Mouse (Mus musculus) lung, embryonic 16.5 days (tissue): ENCODE data around the gene Sgcb. TPM values are rescaled to one million over a fixed set of nuclear protein-coding genes. Genes with fewer than 3 reads are reported as not detected.

Experiments used
- ATAC-seq: fragments of 200-750 bp; cut with Nextera tagmentation; 2 replicates; pipeline ENCODE4 v1.8.0; 2017; ENCODE audit warnings: low read depth, mild to moderate bottlenecking, moderate library complexity
- H3K27ac ChIP-seq: fragments of 300-500 bp; sonication (generic); 2 replicates; pipeline ENCODE4 v1.5.1; 2014; ENCODE audit warnings: mild to moderate bottlenecking, control low read depth, low read length
- H3K27me3 ChIP-seq: fragments of 300-500 bp; sonication (generic); 2 replicates; pipeline ENCODE4 v1.6.1; 2014; ENCODE audit warnings: low read depth, low read length, mixed read lengths; ENCODE audit not compliant: control insufficient read depth, insufficient read depth
- H3K36me3 ChIP-seq: fragments of 300-500 bp; sonication (generic); 2 replicates; pipeline ENCODE4 v1.6.1; 2014; ENCODE audit warnings: low read length; ENCODE audit not compliant: control insufficient read depth, insufficient read depth
- H3K4me1 ChIP-seq: fragments of 300-500 bp; sonication (generic); replicated peaks from 2 replicates; pipeline ENCODE4 v1.6.1; 2014; ENCODE audit warnings: low read length, mixed read lengths; ENCODE audit not compliant: control insufficient read depth, insufficient read depth
- H3K4me2 ChIP-seq: fragments of 300-500 bp; sonication (generic); 2 replicates; pipeline ENCODE4 v1.6.1; 2014; ENCODE audit warnings: low read depth, low read length, control low read depth
- H3K4me3 ChIP-seq: fragments of 300-500 bp; sonication (generic); 2 replicates; pipeline ENCODE4 v1.5.1; 2014; ENCODE audit warnings: mild to moderate bottlenecking, low read length, control low read depth
- H3K9ac ChIP-seq: fragments of 300-500 bp; sonication (generic); 2 replicates; pipeline ENCODE4 v1.6.1; 2014; ENCODE audit warnings: low read length, control low read depth
- H3K9me3 ChIP-seq: fragments of 300-500 bp; sonication (generic); 2 replicates; pipeline ENCODE4 v1.6.1; 2016; ENCODE audit warnings: low read length; ENCODE audit not compliant: control insufficient read depth
- WGBS: fragments of 180-500 bp; shearing (Covaris S2); extraction: QIAGEN DNeasy Blood & Tissue Kit; methylation state at CpG from one replicate; pipeline ENCODE4 v1.1.7; 2014; 5-methylcytosine and 5-hydroxymethylcytosine counted together
- polyA plus RNA-seq: library from polyadenylated mRNA; unstranded; fragments of >200 nt; fragmentation: Nextera tagmentation; extraction: Ambion mirVana; gene quantifications from 2 replicates; pipeline ENCODE4 v1.2.1, GENCODE M21; 2015

Sgcb gene
- 33.3 and 33.7 TPM in 2 replicates for polyA plus RNA-seq

GRCm38 (mm10) chr5:73647261-73647900 lies at the start of gene Sgcb:
TSS of gene Sgcb (minus strand) at chr5:73647790.
- peak within 1 kb of the TSS; percentile 75 for H3K4me2 ChIP-seq
- peak within 1 kb of the TSS; percentile 86 for H3K4me3 ChIP-seq
- peaks cover 27% of the 10 kb centered on the region for H3K4me1 ChIP-seq
- H3K36me3 ChIP-seq, result no peaks in the 10 kb centered on the region; the same call in 1 of the 2 replicates
- H3K9me3 ChIP-seq, result no peaks in the 10 kb centered on the region
- peak; percentile 85 for ATAC-seq
- peaks cover 36% of the 10 kb centered on the region for H3K27me3 ChIP-seq
- H3K27ac ChIP-seq, result peak within 1 kb of the TSS; percentile 37; the same call in 1 of the 2 replicates
- WGBS, result under 1% methylated on average over 59 of the region's 62 CpGs
- peak within 1 kb of the TSS; percentile 79 for H3K9ac ChIP-seq

- no peak for ATAC-seq
- Histone ChIP-seq H3K4me2 (no peak overlapping the region), H3K36me3 (no peaks in the 10 kb centered on the region), H3K4me1 (no peaks in the 10 kb centered on the region), H3K9ac (no peak overlapping the region), H3K9me3 (no peaks in the 10 kb centered on the region), H3K27me3 (no peaks in the 10 kb centered on the region), H3K4me3 (no peak overlapping the region), H3K27ac (no peak overlapping the region)
- WGBS, result 84% methylated on average over 4 of the region's 4 CpGs
Observed at GRCm38 (mm10) chr5:73694254-73695015, 46.8 kb upstream of the Sgcb start.

- Histone ChIP-seq H3K9ac (no peak overlapping the region), H3K9me3 (no peaks in the 10 kb centered on the region), H3K27me3 (no peaks in the 10 kb centered on the region; the same call in 1 of the 2 replicates), H3K4me1 (no peaks in the 10 kb centered on the region), H3K4me2 (no peak overlapping the region), H3K27ac (no peak overlapping the region), H3K4me3 (no peak overlapping the region), H3K36me3 (no peaks in the 10 kb centered on the region)
- ATAC-seq, result peak; percentile 45; the same call in 1 of the 2 replicates
- WGBS, result 58% methylated on average over 1 of the region's 1 CpGs
Observed at GRCm38 (mm10) chr5:73693778-73694177, 46.2 kb upstream of the Sgcb start.

GRCm38 (mm10) chr5:73691723-73692520 lies 44.3 kb upstream of the Sgcb start:
- Histone ChIP-seq H3K9ac (no peak overlapping the region), H3K36me3 (no peaks in the 10 kb centered on the region), H3K27ac (no peak overlapping the region), H3K4me1 (no peaks in the 10 kb centered on the region), H3K27me3 (no peaks in the 10 kb centered on the region; the same call in 1 of the 2 replicates), H3K4me2 (no peak overlapping the region), H3K9me3 (no peaks in the 10 kb centered on the region), H3K4me3 (no peak overlapping the region)
- no peak for ATAC-seq
- WGBS, result 50% methylated on average over 15 of the region's 15 CpGs

- Histone ChIP-seq H3K27ac (no peak overlapping the region), H3K4me1 (no peaks in the 10 kb centered on the region), H3K9me3 (no peaks in the 10 kb centered on the region), H3K4me3 (no peak overlapping the region), H3K4me2 (no peak overlapping the region), H3K36me3 (no peaks in the 10 kb centered on the region), H3K9ac (no peak overlapping the region), H3K27me3 (no peaks in the 10 kb centered on the region; the same call in 1 of the 2 replicates)
- no peak for ATAC-seq
- 54% methylated on average over 2 of the region's 2 CpGs for WGBS
Observed at GRCm38 (mm10) chr5:73690146-73690545, 42.6 kb upstream of the Sgcb start.

GRCm38 (mm10) chr5:73688576-73688975 lies 41.0 kb upstream of the Sgcb start:
- no peaks in the 10 kb centered on the region for H3K4me1 ChIP-seq
- no peak overlapping the region for H3K4me3 ChIP-seq
- WGBS, result 64% methylated on average over 1 of the region's 1 CpGs
- no peak overlapping the region for H3K27ac ChIP-seq
- no peaks in the 10 kb centered on the region; the same call in 1 of the 2 replicates for H3K27me3 ChIP-seq
- H3K9ac ChIP-seq, result no peak overlapping the region
- H3K36me3 ChIP-seq, result no peaks in the 10 kb centered on the region
- H3K9me3 ChIP-seq, result no peaks in the 10 kb centered on the region
- ATAC-seq, result no peak
- H3K4me2 ChIP-seq, result no peak overlapping the region

GRCm38 (mm10) chr5:73686149-73686548 lies 38.6 kb upstream of the Sgcb start:
- WGBS, result 11% methylated on average over 4 of the region's 4 CpGs
- ATAC-seq, result peak; percentile 51; the same call in 1 of the 2 replicates
- Histone ChIP-seq H3K4me2 (no peak overlapping the region), H3K9me3 (no peaks in the 10 kb centered on the region), H3K4me3 (no peak overlapping the region), H3K36me3 (no peaks in the 10 kb centered on the region), H3K27me3 (no peaks in the 10 kb centered on the region; the same call in 1 of the 2 replicates), H3K9ac (no peak overlapping the region), H3K27ac (no peak overlapping the region), H3K4me1 (no peaks in the 10 kb centered on the region)

- H3K9ac ChIP-seq, result no peak overlapping the region
- no peaks in the 10 kb centered on the region for H3K36me3 ChIP-seq
- H3K4me2 ChIP-seq, result no peak overlapping the region
- H3K27me3 ChIP-seq, result no peaks in the 10 kb centered on the region
- H3K4me1 ChIP-seq, result no peaks in the 10 kb centered on the region
- H3K4me3 ChIP-seq, result no peak overlapping the region
- H3K27ac ChIP-seq, result no peak overlapping the region
- WGBS, result 49% methylated on average over 9 of the region's 9 CpGs
- no peaks in the 10 kb centered on the region for H3K9me3 ChIP-seq
- ATAC-seq, result no peak
Observed at GRCm38 (mm10) chr5:73683706-73684409, 36.3 kb upstream of the Sgcb start.
